Mouse (Mus musculus) embryonic facial prominence, embryonic 14.5 days (tissue): ENCODE data around the gene Rad9b. TPM values are rescaled to one million over a fixed set of nuclear protein-coding genes. Genes with fewer than 3 reads are reported as not detected.

Experiments
- ATAC-seq: fragments of 200-750 bp; cut with Nextera tagmentation; 2 replicates; pipeline ENCODE4 v1.8.0; 2017; ENCODE audit warnings: low read depth, moderate number of reproducible peaks, moderate TSS enrichment
- DNase-seq: peaks from one replicate; pipeline ENCODE4 v3.0.0-alpha.2; 2015; ENCODE audit warnings: low spot score
- H3K27ac ChIP-seq: fragments of 300-500 bp; sonication (generic); replicated peaks from 2 replicates; pipeline ENCODE4 v1.5.1; 2014; ENCODE audit warnings: low read depth, mild to moderate bottlenecking, low read length, moderate library complexity
- H3K27me3 ChIP-seq: fragments of 300-500 bp; sonication (generic); replicated peaks from 2 replicates; pipeline ENCODE4 v1.6.1; 2014; ENCODE audit warnings: low read length; ENCODE audit not compliant: control insufficient read depth, insufficient read depth
- H3K36me3 ChIP-seq: fragments of 300-500 bp; sonication (generic); 2 replicates; pipeline ENCODE4 v1.6.1; 2014; ENCODE audit warnings: low read length, mixed read lengths; ENCODE audit not compliant: control insufficient read depth, insufficient read depth
- H3K4me1 ChIP-seq: fragments of 300-500 bp; sonication (generic); 2 replicates; pipeline ENCODE4 v1.6.1; 2014; ENCODE audit warnings: antibody characterized with exemption, low read length; ENCODE audit not compliant: control insufficient read depth, insufficient read depth
- H3K4me2 ChIP-seq: fragments of 300-500 bp; sonication (generic); 2 replicates; pipeline ENCODE4 v1.6.1; 2014; ENCODE audit warnings: low read depth, mild to moderate bottlenecking, low read length, moderate library complexity, mixed read lengths
- H3K4me3 ChIP-seq: fragments of 300-500 bp; sonication (generic); 2 replicates; pipeline ENCODE4 v1.5.1; 2014; ENCODE audit warnings: low read depth, mild to moderate bottlenecking, low read length
- H3K9ac ChIP-seq: fragments of 300-500 bp; sonication (generic); 2 replicates; pipeline ENCODE4 v1.6.1; 2014; ENCODE audit warnings: low read depth, mild to moderate bottlenecking, low read length, moderate library complexity, mixed read lengths
- H3K9me3 ChIP-seq: fragments of 300-500 bp; sonication (generic); 2 replicates; pipeline ENCODE4 v1.6.1; 2016; ENCODE audit warnings: low read length; ENCODE audit not compliant: control insufficient read depth
- WGBS: fragments of 180-500 bp; shearing (Covaris S2); extraction: QIAGEN DNeasy Blood & Tissue Kit; methylation state at CpG from one replicate; pipeline ENCODE4 v1.1.7; 2014; 5-methylcytosine and 5-hydroxymethylcytosine counted together
- polyA plus RNA-seq: library from polyadenylated mRNA; unstranded; fragments of >200 nt; fragmentation: Nextera tagmentation; extraction: Ambion mirVana; gene quantifications from 2 replicates; pipeline ENCODE4 v1.2.1, GENCODE M21; 2014

Gene Rad9b
- polyA plus RNA-seq, 1 experiment from 2014 or later, result 8.0 TPM

DNA sequence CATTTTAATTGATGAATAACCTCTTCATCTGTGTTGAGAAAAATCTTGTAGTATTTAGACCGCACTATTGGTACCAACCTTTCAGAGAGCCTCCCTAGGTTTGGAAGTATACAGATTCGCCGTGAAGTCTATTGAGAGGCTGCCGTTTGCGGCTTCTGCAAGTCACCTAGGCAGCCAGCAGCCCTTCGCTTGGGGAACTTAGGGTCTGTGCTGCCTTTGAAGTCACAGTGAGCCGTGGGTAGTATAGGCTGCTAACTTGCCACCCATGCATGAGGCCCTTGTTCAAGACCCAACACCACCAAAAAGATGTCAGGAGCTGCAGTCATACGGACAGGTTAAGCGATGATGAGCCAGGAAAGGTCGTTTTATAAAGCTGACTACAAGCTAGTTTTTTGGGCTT, 67.8 kb downstream of the Rad9b start:
- ATAC-seq (no peak), DNase-seq (no peak)
- Histone ChIP-seq H3K9me3 (0 out of 2 replicates have a peak, but pooled peaks cover 4% of the 10 kb centered on the region), H3K4me2 (peak overlapping the region; percentile 99; the same call in 1 of the 2 replicates), H3K27ac (no peak overlapping the region), H3K27me3 (no peaks in the 10 kb centered on the region), H3K9ac (no peak overlapping the region), H3K4me3 (0 out of 2 replicates have a peak overlapping the region, but pooled peaks have one; percentile 3), H3K4me1 (peaks cover 12% of the 10 kb centered on the region), H3K36me3 (0 out of 2 replicates have a peak, but pooled peaks cover 14% of the 10 kb centered on the region)
- WGBS, result 87% methylated on average over 10 of the region's 10 CpGs

DNA sequence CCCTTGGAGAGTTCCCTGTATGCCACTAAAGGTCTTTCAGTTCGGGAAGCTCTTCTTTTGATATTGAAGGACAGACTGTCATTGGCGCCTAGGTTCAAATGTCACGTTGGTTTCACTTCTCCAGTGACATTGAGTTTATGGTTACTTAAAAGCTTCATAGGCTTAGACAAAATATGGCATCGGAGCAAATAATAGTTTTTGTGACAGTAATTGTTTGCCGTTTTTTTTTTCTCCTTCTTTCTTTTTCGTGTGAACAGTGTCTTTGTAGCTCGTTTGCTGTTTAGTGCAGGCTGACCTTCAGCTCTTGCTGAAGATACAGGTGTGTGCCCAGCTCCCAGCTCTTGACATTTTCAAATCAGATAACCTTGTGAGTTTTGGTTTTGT, 68.3 kb downstream of the Rad9b start:
- H3K27ac ChIP-seq, result no peak overlapping the region
- ATAC-seq (no peak), DNase-seq (no peak)
- peaks cover 14% of the 10 kb centered on the region for H3K4me1 ChIP-seq
- peak overlapping the region; percentile 97 for H3K4me3 ChIP-seq
- 0 out of 2 replicates have a peak, but pooled peaks cover 14% of the 10 kb centered on the region for H3K36me3 ChIP-seq
- 0 out of 2 replicates have a peak, but pooled peaks cover 4% of the 10 kb centered on the region for H3K9me3 ChIP-seq
- H3K4me2 ChIP-seq, result peak overlapping the region; percentile 99
- H3K9ac ChIP-seq, result peak overlapping the region; percentile 88; the same call in 1 of the 2 replicates
- WGBS, result 60% methylated on average over 7 of the region's 7 CpGs
- H3K27me3 ChIP-seq, result no peaks in the 10 kb centered on the region

DNA sequence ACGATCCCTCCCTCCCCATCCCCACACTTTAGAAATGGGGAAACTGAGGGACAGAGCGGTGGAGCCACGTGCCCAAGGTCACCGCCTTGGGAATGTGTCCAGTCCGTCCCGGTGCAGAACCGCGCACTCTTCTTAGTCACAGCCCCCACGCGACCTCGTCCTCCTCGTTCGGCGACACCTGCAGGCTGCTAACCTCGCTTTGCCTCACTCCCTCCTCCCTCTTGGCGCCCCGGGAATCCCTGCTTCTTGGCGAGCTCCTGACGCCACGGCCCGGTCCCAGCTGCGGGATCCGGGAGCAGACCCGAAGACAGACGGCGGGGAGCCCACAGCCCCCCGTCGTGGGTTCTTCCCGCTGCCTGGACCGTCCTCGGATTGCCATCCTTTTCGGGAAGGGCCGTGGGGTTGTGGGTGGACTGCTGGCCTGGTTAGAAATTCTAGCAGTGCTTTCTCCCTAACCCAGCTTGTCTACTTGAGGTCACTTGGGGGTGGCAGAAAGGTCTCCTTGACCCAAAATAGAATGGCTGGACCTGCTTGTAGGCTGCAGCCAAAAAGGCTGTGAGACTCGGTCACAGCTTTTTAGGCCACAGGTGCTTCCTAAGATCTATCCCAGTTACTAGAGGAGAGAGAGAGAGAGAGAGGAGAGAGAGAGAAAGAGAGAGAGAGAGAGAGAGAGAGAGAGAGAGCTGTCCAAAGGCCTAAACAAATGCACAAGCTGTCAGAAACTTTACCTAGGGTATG, 68.8 kb downstream of the Rad9b start:
- ATAC-seq (no peak), DNase-seq (peak; percentile 55)
- peaks cover 19% of the 10 kb centered on the region for H3K4me1 ChIP-seq
- no peak overlapping the region; the same call in 1 of the 2 replicates for H3K27ac ChIP-seq
- peak overlapping the region; percentile 99 for H3K4me2 ChIP-seq
- peak overlapping the region; percentile 97 for H3K4me3 ChIP-seq
- under 1% methylated on average over 19 of the region's 34 CpGs for WGBS
- H3K9me3 ChIP-seq, result 0 out of 2 replicates have a peak, but pooled peaks cover 3% of the 10 kb centered on the region
- peak overlapping the region; percentile 88 for H3K9ac ChIP-seq
- 0 out of 2 replicates have a peak, but pooled peaks cover 14% of the 10 kb centered on the region for H3K36me3 ChIP-seq
- no peaks in the 10 kb centered on the region for H3K27me3 ChIP-seq

DNA sequence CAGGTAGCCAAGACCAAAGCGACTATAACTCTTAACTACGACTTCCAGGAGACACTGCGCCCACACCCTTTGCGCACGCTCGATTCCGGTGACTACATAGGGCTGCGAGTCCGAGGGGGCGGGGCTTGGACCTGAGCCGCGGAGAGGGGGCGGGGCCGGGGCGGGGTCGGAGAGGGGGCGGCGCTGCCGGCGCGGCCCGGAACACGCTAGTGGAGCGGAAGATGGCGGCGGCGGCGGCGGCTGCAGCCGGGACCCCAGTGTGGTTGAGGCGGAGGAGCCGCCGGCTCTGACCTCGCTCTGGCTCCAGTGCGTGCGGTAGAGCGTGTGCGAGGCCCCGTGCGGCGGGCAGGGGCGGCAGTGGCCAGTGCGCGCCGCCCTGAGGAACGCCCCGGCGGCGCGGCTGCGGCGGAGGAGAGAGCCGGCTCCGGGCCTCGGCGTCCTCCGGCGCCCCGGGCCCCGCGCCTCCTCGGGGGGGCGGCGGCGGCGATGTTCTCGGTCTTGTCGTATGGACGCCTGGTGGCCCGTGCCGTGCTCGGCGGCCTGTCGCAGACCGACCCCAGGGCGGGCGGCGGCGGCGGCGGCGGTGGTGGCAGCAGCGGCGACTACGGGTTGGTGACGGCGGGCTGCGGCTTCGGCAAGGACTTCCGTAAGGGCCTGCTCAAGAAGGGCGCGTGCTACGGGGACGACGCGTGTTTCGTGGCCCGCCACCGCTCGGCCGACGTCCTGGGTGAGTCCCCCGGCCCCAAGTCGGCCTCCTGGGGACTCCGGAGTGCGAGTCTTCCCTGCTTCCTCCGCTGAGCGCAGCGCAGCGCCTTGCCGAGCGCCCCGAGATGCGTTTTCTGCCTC, 69.6 kb downstream of the Rad9b start, which contains the start of gene Pptc7:
Gene Pptc7, plus strand, starts transcription at position 183 of the 846 bp plus-strand sequence.
- 0 out of 2 replicates have a peak, but pooled peaks cover 11% of the 10 kb centered on the region for H3K36me3 ChIP-seq
- H3K9me3 ChIP-seq, result no peaks in the 10 kb centered on the region
- H3K4me1 ChIP-seq, result peaks cover 21% of the 10 kb centered on the region
- peak within 1 kb of the TSS; percentile 88 for H3K9ac ChIP-seq
- DNase-seq, result peak; percentile 96
- peak within 1 kb of the TSS; percentile 97 for H3K4me3 ChIP-seq
- under 1% methylated on average over 15 of the region's 114 CpGs for WGBS
- no peaks in the 10 kb centered on the region for H3K27me3 ChIP-seq
- peak; percentile 94 for ATAC-seq
- peak within 1 kb of the TSS; percentile 99 for H3K4me2 ChIP-seq
- H3K27ac ChIP-seq, result peak within 1 kb of the TSS; percentile 72

DNA sequence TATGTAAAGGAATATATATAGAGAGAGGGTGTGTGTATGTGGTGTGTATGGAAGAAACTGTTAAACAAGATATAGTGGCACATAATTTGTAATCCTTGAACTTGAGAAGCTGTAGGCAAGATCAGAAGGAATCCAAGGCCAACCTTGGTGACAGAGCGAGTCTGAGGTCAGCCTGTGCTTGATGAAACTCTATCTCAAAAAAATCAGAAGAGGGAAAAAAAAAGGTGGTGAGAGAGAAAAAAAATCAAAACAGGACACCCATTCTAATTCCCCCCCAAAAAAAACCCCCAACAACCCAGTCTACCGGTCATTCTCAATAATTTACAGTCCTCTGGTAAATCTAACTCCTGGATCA, 70.2 kb downstream of the Rad9b start:
- Histone ChIP-seq H3K4me3 (peak overlapping the region; percentile 97), H3K36me3 (0 out of 2 replicates have a peak, but pooled peaks cover 7% of the 10 kb centered on the region), H3K9ac (no peak overlapping the region), H3K27me3 (no peaks in the 10 kb centered on the region), H3K27ac (no peak overlapping the region), H3K4me1 (peaks cover 21% of the 10 kb centered on the region), H3K4me2 (peak overlapping the region; percentile 99), H3K9me3 (no peaks in the 10 kb centered on the region)
- ATAC-seq, result no peak
- 12% methylated on average over 2 of the region's 2 CpGs for WGBS
- DNase-seq, result no peak

DNA sequence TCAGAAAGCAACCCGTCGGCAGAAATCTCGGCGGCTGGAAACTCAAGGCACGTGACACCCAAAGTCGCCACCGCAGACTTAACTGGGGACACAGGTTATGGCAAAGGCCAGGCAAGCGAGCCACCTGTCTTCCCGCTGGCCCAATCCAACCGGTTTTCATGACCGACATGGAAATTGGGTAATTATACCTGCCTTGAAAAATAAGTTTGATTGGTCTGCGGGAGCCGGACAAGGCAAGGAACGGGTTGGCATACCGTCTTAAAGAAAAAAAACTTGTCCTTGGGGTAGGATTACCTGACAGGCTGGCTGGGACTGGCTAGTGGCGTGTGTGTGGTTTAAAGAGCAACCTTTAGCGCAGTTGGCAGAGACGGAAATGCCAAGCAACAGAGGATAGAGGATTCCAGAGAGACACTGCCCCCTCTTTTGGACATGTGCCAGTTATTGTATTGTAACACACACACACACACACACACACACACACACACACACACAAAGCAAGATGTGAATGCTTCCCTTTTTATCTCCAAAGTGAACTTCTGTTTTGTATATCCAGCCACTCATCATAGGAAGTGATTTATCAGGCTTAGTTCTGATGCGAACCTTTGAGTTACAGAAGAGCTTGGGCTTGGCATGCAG, 73.1 kb downstream of the Rad9b start:
- H3K9ac ChIP-seq, result no peak overlapping the region; the same call in 1 of the 2 replicates
- H3K4me2 ChIP-seq, result peak overlapping the region; percentile 41
- DNase-seq (peak; percentile 73), ATAC-seq (no peak; the same call in 1 of the 2 replicates)
- H3K27ac ChIP-seq, result peak overlapping the region; percentile 22; the same call in 1 of the 2 replicates
- no peaks in the 10 kb centered on the region for H3K9me3 ChIP-seq
- H3K4me3 ChIP-seq, result 0 out of 2 replicates have a peak overlapping the region, but pooled peaks have one; percentile 1
- 20% methylated on average over 19 of the region's 19 CpGs for WGBS
- H3K36me3 ChIP-seq, result no peaks in the 10 kb centered on the region
- no peaks in the 10 kb centered on the region for H3K27me3 ChIP-seq
- H3K4me1 ChIP-seq, result peaks cover 17% of the 10 kb centered on the region

DNA sequence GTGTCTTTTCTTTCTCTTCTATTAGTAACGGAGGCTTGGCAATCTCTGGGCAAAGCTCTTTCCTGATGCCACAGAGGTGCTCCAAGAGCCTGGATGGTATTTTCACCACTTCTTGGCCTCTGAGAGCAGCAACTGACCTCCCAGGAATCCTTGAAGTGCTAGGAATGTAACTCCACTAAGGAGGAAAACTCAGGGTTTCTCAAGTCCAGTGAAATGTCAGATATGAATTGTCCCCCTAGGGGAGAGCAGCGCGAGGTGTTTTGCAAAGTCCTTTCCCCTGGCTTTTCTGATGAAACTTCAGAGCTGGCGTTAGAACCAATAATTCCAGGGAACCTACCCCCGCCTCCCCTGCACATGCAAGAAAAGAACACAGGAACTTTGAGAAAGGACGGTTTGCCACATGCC, 73.6 kb downstream of the Rad9b start:
- Histone ChIP-seq H3K4me2 (peak overlapping the region; percentile 41), H3K4me3 (0 out of 2 replicates have a peak overlapping the region, but pooled peaks have one; percentile 1), H3K27me3 (no peaks in the 10 kb centered on the region), H3K9me3 (no peaks in the 10 kb centered on the region), H3K27ac (peak overlapping the region; percentile 22; the same call in 1 of the 2 replicates), H3K9ac (no peak overlapping the region; the same call in 1 of the 2 replicates), H3K36me3 (no peaks in the 10 kb centered on the region), H3K4me1 (peaks cover 12% of the 10 kb centered on the region)
- DNase-seq (no peak), ATAC-seq (no peak)
- WGBS, result 29% methylated on average over 6 of the region's 6 CpGs
